Mouse (Mus musculus) bone marrow, adult 2 months (tissue): ENCODE measurements around the gene Acsf2.

ENCODE experiments used
- CTCF ChIP-seq: fragments of 200-500 bp; IDR thresholded peaks from 2 replicates; pipeline ENCODE4 v1.5.1; 2011; ENCODE audit warnings: low read length, control low read depth; ENCODE audit not compliant: control insufficient read depth, insufficient read depth
- POLR2A ChIP-seq: fragments of 200-500 bp; IDR thresholded peaks from 2 replicates; pipeline ENCODE4 v1.6.1; 2011; ENCODE audit warnings: low read depth, mild to moderate bottlenecking, control low read depth, low read length, borderline replicate concordance; ENCODE audit not compliant: control insufficient read depth

GRCm38 (mm10) chr11:94567326-94567725 lies 34.3 kb downstream of the Acsf2 start:
- TF ChIP-seq CTCF (no peak), POLR2A (no peak)
